Mouse (Mus musculus): ENCODE data around the gene Fbxw8.

- TF ChIP-seq POLR2A (IDR thresholded peaks at IDR 0.05; ENCODE audit: borderline replicate concordance, extremely low read depth, insufficient read depth, insufficient read length, poor library complexity, severe bottlenecking) (no peak), CTCF (IDR thresholded peaks at IDR 0.05; ENCODE audit: borderline replicate concordance, extremely low read depth, insufficient read depth, insufficient read length) (no peak)
These were observed 110.4 kb downstream of the Fbxw8 start for GRCm38 (mm10) chr5:118044907-118045306.
